Mouse (Mus musculus): ENCODE data around the gene Polg. TPM values are rescaled to one million over a fixed set of nuclear protein-coding genes. Genes with fewer than 3 reads are reported as not detected.

Polg gene
- total and polyA plus RNA-seq, 2 experiments, result 28.9 to 31.9 TPM

DNA sequence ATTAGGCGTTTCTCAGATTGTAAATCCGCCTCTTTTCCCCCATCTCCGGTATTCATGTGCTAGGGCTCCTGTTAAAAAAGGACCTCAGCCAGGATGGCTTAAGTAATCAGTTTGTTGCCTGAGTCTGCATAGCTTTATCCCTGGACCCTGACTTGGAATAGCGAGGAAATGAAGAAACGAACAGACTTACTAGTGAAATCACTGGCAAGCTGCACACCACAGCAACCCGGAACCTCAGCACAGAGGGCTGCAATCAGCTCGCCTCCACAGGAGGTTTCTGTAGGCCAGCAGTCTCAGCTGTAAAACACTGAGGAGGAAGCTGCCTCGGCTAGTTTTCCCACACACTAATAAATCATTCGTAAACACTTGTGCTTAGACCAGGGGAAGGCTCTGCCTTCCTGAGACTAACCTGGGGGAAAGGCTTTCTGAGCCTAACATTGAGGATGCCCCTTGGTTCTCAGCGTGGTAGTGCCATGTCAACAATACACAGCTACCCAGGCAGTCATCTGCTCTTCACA is 68.7 kb downstream of the Polg start:
- Histone ChIP-seq H3K9ac (ENCODE audit: low read depth, low read length) (no peak overlapping the region), H3K36me3 (ENCODE audit: control insufficient read depth, insufficient read depth, low read length) (no peaks in the 10 kb centered on the region), H3K79me2 (ENCODE audit: control insufficient read depth, insufficient read depth, low read length) (no peaks in the 10 kb centered on the region), H3K27ac (replicated peaks; ENCODE audit: insufficient read depth, low read depth, low read length) (no peak overlapping the region), H3K4me1 (ENCODE audit: control insufficient read depth, insufficient read depth, low read length) (peaks cover under 1% of the 10 kb centered on the region; the same call in 1 of the 2 replicates), H3K27me3 (ENCODE audit: control insufficient read depth, insufficient read depth, low read length) (no peaks in the 10 kb centered on the region), H3K4me3 (ENCODE audit: insufficient read depth, low read depth, low read length) (no peak overlapping the region)
- no peak for DNase-seq (ENCODE audit: extremely low read depth, low read depth, low spot score)
- TF ChIP-seq CTCF (IDR thresholded peaks at IDR 0.05; ENCODE audit: low read depth, low read length) (no peak), POLR2A (IDR thresholded peaks at IDR 0.05; ENCODE audit: extremely low read depth, insufficient read depth, low read length) (no peak)
- 87% methylated on average over 10 of the region's 10 CpGs for WGBS

Other genes starting within 250 kb of the Polg start
- gene Abhd2, start 193.2 kb downstream of the Polg start, total RNA-seq (2014; rRNA removed), result 51.2 and 95.1 TPM in 2 replicates
- 46.4 and 99.1 TPM in 2 replicates for gene Abhd2, start 193.2 kb downstream of the Polg start, polyA plus RNA-seq (2012; rRNA removed)
- not detected in 2 replicates for gene Rlbp1, start 79.3 kb downstream of the Polg start, total RNA-seq (2014; rRNA removed)
- gene Rlbp1, start 79.3 kb downstream of the Polg start, polyA plus RNA-seq (2012; rRNA removed), result not detected in 2 replicates
- gene Fanci, start 74.4 kb downstream of the Polg start, total RNA-seq (2014; rRNA removed), result 0.18 and 0.94 TPM in 2 replicates
- gene Fanci, start 74.4 kb downstream of the Polg start, polyA plus RNA-seq (2012; rRNA removed), result 0.02 and 0.17 TPM in 2 replicates
- not detected in 2 replicates for gene Rhcg, start 151.3 kb upstream of the Polg start, total RNA-seq (2014; rRNA removed)
- gene Rhcg, start 151.3 kb upstream of the Polg start, polyA plus RNA-seq (2012; rRNA removed), result not detected in 2 replicates
- gene Ticrr, start 193.8 kb upstream of the Polg start, total RNA-seq (2014; rRNA removed), result under 0.01 and 0.07 TPM in 2 replicates
- gene Ticrr, start 193.8 kb upstream of the Polg start, polyA plus RNA-seq (2012; rRNA removed), result 0.04 TPM in 1 of 2 replicates, not detected in the other
- 0.20 and 0.37 TPM in 2 replicates for gene Kif7, start 249.4 kb upstream of the Polg start, total RNA-seq (2014; rRNA removed)
- 0.21 TPM in 2 replicates for gene Kif7, start 249.4 kb upstream of the Polg start, polyA plus RNA-seq (2012; rRNA removed)